Mouse (Mus musculus) erythroblast, embryonic 14.5 days (primary cell): Measurements from ENCODE around the gene Shh.

ENCODE experiments used
- GATA1 ChIP-seq: IDR thresholded peaks from 2 replicates; pipeline ENCODE4 v1.6.1; 2012; ENCODE audit warnings: low read length, inconsistent platforms, mixed read lengths
- TAL1 ChIP-seq: IDR thresholded peaks from 3 replicates; pipeline ENCODE4 v1.6.1; 2012; ENCODE audit warnings: low read length, inconsistent platforms, mixed read lengths

DNA sequence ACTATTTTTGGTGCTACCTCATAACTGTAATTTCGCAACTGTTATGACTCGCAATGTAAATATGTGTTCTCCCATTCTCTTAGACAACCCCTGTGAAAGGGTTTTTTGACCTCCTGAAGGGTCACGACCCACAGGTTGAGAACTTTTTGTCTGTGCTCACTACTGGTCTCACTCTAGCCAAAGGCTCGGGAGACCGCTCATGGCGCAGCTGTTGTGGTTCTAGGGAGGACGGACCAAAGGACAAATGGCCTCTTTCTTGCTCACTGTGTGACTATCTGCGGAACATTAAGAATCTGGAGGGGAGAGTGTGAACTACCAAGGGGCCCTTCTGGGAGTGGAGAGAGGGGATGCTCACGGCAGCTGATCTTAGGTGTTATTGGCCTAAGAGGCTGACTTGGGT, 41.1 kb downstream of the Shh start:
- no peak for TF ChIP-seq TAL1
- no peak for TF ChIP-seq GATA1
